Comparison of ENCODE assay signal across 8 mouse cellular contexts in the genomic region with DNA sequence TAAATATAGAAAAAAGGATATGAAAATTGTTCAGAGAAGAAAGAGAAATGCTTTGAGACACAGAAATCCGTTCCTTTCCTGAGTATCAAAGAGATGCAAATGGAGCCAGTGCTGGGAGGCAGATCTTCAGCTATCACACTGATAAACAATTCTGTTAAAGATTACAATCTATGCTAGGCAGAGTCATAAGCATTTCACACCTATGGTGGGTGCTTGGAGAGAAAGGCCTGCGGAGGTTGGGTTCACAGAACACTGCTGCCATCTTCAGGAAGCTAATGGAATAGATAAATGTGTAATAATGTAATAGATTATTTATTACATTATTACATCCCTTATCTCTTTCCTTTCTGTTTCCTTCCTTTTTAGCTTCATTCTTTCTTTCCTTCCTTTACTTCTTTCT.
DNase-seq lines count a peak whose midpoint lies in the region; ATAC-seq and TF ChIP-seq lines count a peak whose summit lies in the region.
"Had no signal": no experiment of that assay in that cellular context is flagged by ENCODE, and none has a peak within 500 bp of the region (broad histone marks: within the 10 kb centered on the region; RNA-seq: fewer than 3 reads in every experiment).

No protein-coding gene starts in this region.

- TF ChIP-seq POLR2A in MEL (IDR thresholded peaks at IDR 0.05; ENCODE audit: control insufficient read depth in 1 of 2, insufficient read depth in 1 of 2, low read depth in 1 of 2, low read length in 2 of 2, poor library complexity in 1 of 2), result no peak

- no peak overlapping the region for H3K9ac ChIP-seq in MEL (ENCODE audit: control insufficient read depth, low read depth, low read length, poor library complexity, severe bottlenecking)
- no peak overlapping the region for H3K9ac ChIP-seq in hindbrain, embryonic 14.5 days
- no peak overlapping the region for H3K9ac ChIP-seq in midbrain, embryonic 15.5 days
- H3K9ac ChIP-seq: lung, embryonic 15.5 days had no signal

- H3K4me1 ChIP-seq in MEL (ENCODE audit: control insufficient read depth in 1 of 2, insufficient read depth in 2 of 2, low read length in 2 of 2), result peaks cover 0 to 5% of the 10 kb centered on the region in 2 experiments; a peak in 1 of 4 replicates
- no peaks in the 10 kb centered on the region for H3K4me1 ChIP-seq in hindbrain, embryonic 14.5 days (replicated peaks; ENCODE audit: control insufficient read depth, insufficient read depth, low read length)
- no peaks in the 10 kb centered on the region for H3K4me1 ChIP-seq in midbrain, embryonic 15.5 days
- H3K4me1 ChIP-seq: lung, embryonic 15.5 days had no signal

- no peak for TF ChIP-seq EP300 in MEL (IDR thresholded peaks at IDR 0.05; ENCODE audit: low read depth in 1 of 2, low read length in 2 of 2)

- no peaks in the 10 kb centered on the region for H3K36me3 ChIP-seq in MEL (ENCODE audit: control insufficient read depth in 1 of 2, insufficient read depth in 2 of 2, low read length in 2 of 2)
- H3K36me3 ChIP-seq in hindbrain, embryonic 14.5 days (replicated peaks; ENCODE audit: control insufficient read depth, insufficient read depth), result no peaks in the 10 kb centered on the region
- H3K36me3 ChIP-seq in midbrain, embryonic 15.5 days (replicated peaks), result no peaks in the 10 kb centered on the region
- H3K36me3 ChIP-seq: lung, embryonic 15.5 days had no signal

- no peak overlapping the region for H3K27ac ChIP-seq in MEL (ENCODE audit: control insufficient read depth, low read depth, low read length)
- no peak overlapping the region for H3K27ac ChIP-seq in hindbrain, embryonic 14.5 days
- no peak overlapping the region for H3K27ac ChIP-seq in midbrain, embryonic 15.5 days
- H3K27ac ChIP-seq: lung, embryonic 15.5 days had no signal

- 14% methylated on average over 2 of the region's 2 CpGs for WGBS in hindbrain, embryonic 14.5 days
- WGBS in midbrain, embryonic 15.5 days, result 7% methylated on average over 2 of the region's 2 CpGs

- no peak overlapping the region for H3K4me3 ChIP-seq in MEL (ENCODE audit: control insufficient read depth in 1 of 2, insufficient read depth in 1 of 2, low read depth in 2 of 2, low read length in 2 of 2)
- H3K4me3 ChIP-seq in hindbrain, embryonic 14.5 days (replicated peaks; ENCODE audit: low read length), result no peak overlapping the region
- H3K4me3 ChIP-seq in midbrain, embryonic 15.5 days, result no peak overlapping the region
- H3K4me3 ChIP-seq: lung, embryonic 15.5 days had no signal

- peak; percentile 84 for TF ChIP-seq RAD21 in MEL (IDR thresholded peaks at IDR 0.05; ENCODE audit: low read depth, low read length)

- peak; percentile 2 to 15 for DNase-seq in left cerebral cortex, adult 18-20 months (ENCODE audit: low spot score in 2 of 2)
- no peak for DNase-seq in left cerebral cortex, adult 11 months (ENCODE audit: low spot score)
- peak; percentile 35 for DNase-seq in MEL (ENCODE audit: low read depth, low spot score)
- peak; percentile 14 for DNase-seq in brain, embryonic 18.5 days (ENCODE audit: low read depth, low spot score)
- DNase-seq in hindbrain, embryonic 14.5 days (ENCODE audit: low spot score), result peak; percentile 72

- no peaks in the 10 kb centered on the region for H3K27me3 ChIP-seq in MEL (ENCODE audit: control insufficient read depth in 1 of 2, insufficient read depth in 2 of 2, low read length in 2 of 2)
- peaks cover 61% of the 10 kb centered on the region for H3K27me3 ChIP-seq in hindbrain, embryonic 14.5 days (ENCODE audit: control insufficient read depth, insufficient read depth, low read length)
- H3K27me3 ChIP-seq in midbrain, embryonic 15.5 days (replicated peaks), result peaks cover 11% of the 10 kb centered on the region

- no peaks in the 10 kb centered on the region for H3K9me3 ChIP-seq in MEL (replicated peaks; ENCODE audit: insufficient read depth, low read length)
- no peaks in the 10 kb centered on the region for H3K9me3 ChIP-seq in hindbrain, embryonic 14.5 days (ENCODE audit: control insufficient read depth, low read length)
- H3K9me3 ChIP-seq in midbrain, embryonic 15.5 days, result no peaks in the 10 kb centered on the region
- H3K9me3 ChIP-seq: lung, embryonic 15.5 days had no signal

- H3K79me2 ChIP-seq in MEL (ENCODE audit: control insufficient read depth, insufficient read depth, low read length, poor library complexity), result no peaks in the 10 kb centered on the region

- no peak overlapping the region for H3K4me2 ChIP-seq in hindbrain, embryonic 14.5 days (replicated peaks)
- no peak overlapping the region for H3K4me2 ChIP-seq in midbrain, embryonic 15.5 days
- H3K4me2 ChIP-seq: lung, embryonic 15.5 days had no signal

- peak; percentile 39 to 65 (median 43) for TF ChIP-seq CTCF in MEL (IDR thresholded peaks at IDR 0.05 in 2 of 3, conservative IDR thresholded peaks at IDR 0.05 in 1 of 3; ENCODE audit: control insufficient read depth in 1 of 3, insufficient read depth in 1 of 3, low read depth in 2 of 3, low read length in 3 of 3, poor library complexity in 1 of 3, severe bottlenecking in 1 of 3)

- ATAC-seq in hindbrain, embryonic 14.5 days (ENCODE audit: low FRiP score), result no peak
- peak; percentile 80; the same call in 1 of the 2 replicates for ATAC-seq in midbrain, embryonic 15.5 days (replicated peaks)
- ATAC-seq in megakaryocyte-erythroid progenitor cell, adult 5-6 weeks (replicated peaks; ENCODE audit: low FRiP score, low TSS enrichment, poor library complexity, severe bottlenecking), result no peak

TF ChIP-seq in MEL, 35 proteins besides CTCF, POLR2A, EP300 and RAD21:
- TF ChIP-seq POLR2AphosphoS5 (IDR thresholded peaks at IDR 0.05; ENCODE audit: borderline replicate concordance, low read depth, low read length) (no peak), USF2 (IDR thresholded peaks at IDR 0.05; ENCODE audit: borderline replicate concordance in 1 of 2, insufficient read depth in 1 of 2, low read depth in 1 of 2, low read length in 2 of 2) (no peak), ELF1 (IDR thresholded peaks at IDR 0.05; ENCODE audit: low read depth, low read length) (no peak), ETS1 (IDR thresholded peaks at IDR 0.05; ENCODE audit: low read depth, low read length) (no peak), UBTF (IDR thresholded peaks at IDR 0.05; ENCODE audit: borderline replicate concordance, insufficient read depth, low read depth, low read length) (no peak), NRF1 (IDR thresholded peaks at IDR 0.05; ENCODE audit: insufficient read depth, low read depth, low read length, poor library complexity, severe bottlenecking) (no peak), SMC3 (IDR thresholded peaks at IDR 0.05; ENCODE audit: low read depth, low read length) (peak; percentile 56), TBP (IDR thresholded peaks at IDR 0.05; ENCODE audit: low read depth, low read length) (no peak), JUND (IDR thresholded peaks at IDR 0.05; ENCODE audit: low read depth, low read length) (no peak), TAL1 (IDR thresholded peaks at IDR 0.05; ENCODE audit: low read length) (no peak), MXI1 (IDR thresholded peaks at IDR 0.05; ENCODE audit: low read depth, low read length) (no peak), GABPA (IDR thresholded peaks at IDR 0.05; ENCODE audit: low read depth, low read length) (no peak), MAX (IDR thresholded peaks at IDR 0.05; ENCODE audit: low read length) (no peak), USF1 (IDR thresholded peaks at IDR 0.05; ENCODE audit: low read depth, low read length) (no peak), TCF12 (IDR thresholded peaks at IDR 0.05; ENCODE audit: low read depth, low read length) (no peak), CHD1 (IDR thresholded peaks at IDR 0.05; ENCODE audit: low read depth, low read length) (no peak), ZC3H11A (IDR thresholded peaks at IDR 0.05; ENCODE audit: low read depth, low read length) (peak; percentile 61)
